Mouse (Mus musculus) stomach, postnatal 0 days (tissue): ENCODE results near the gene Coq6.

Experiments used
- CTCF ChIP-seq: IDR thresholded peaks from 2 replicates; pipeline ENCODE4 v1.5.1; 2016; ENCODE audit warnings: antibody characterized with exemption, low read depth, mild to moderate bottlenecking, moderate library complexity
- EP300 ChIP-seq: optimal IDR thresholded peaks from 2 replicates; pipeline ENCODE3; 2016; ENCODE audit warnings: antibody characterized with exemption

DNA sequence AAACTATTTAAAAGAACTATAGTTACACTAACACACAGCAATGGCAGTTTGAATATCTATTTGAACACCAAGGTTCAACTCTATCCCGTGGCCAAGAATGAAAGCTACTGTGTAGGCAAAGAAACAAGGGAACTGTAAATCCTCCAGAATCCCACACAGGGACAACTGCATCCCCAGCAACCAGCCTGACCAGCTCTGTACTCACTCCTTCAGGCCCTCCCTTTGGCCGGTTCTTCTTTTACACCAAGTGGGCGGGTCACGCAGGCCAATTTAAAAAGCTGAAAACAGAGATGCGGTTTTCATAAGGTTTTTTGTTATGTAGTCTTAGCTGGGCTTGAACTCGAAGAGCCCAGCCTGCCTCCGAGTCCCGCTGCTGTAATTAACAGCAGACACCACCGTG lies 37.7 kb downstream of the Coq6 start:
- no peak for TF ChIP-seq CTCF
- TF ChIP-seq EP300 = no peak
